Mouse (Mus musculus) gastrocnemius, postnatal 4 days (tissue): ENCODE data around the gene Colq. TPM values are rescaled to one million over a fixed set of nuclear protein-coding genes. Genes with fewer than 3 reads are reported as not detected.

ENCODE experiments used
- total RNA-seq, 2 experiments: library from RNA; stranded (reverse); gene quantifications; 2 replicates each; pipeline ENCODE4 v1.2.3; 2021

The Colq gene
- total RNA-seq, 2 experiments from 2014 or later: 10.4 to 15.2 TPM

Other genes with a start within 250 kb of the Colq start
- gene Sh3bp5, start 155.3 kb downstream of the Colq start, total RNA-seq: 10 to 100 TPM; 79.8 to 93.9 TPM
- 10 to 100 TPM; 23.3 to 24.2 TPM for gene Eaf1, start 96.9 kb downstream of the Colq start, total RNA-seq
- 10 to 100 TPM; 23.2 to 23.6 TPM for gene Mettl6, start 96.3 kb downstream of the Colq start, total RNA-seq
- not detected for gene Gm49387, start 49.5 kb upstream of the Colq start, total RNA-seq
- 10 to 100 TPM; 16.9 to 19.1 TPM for gene Btd, start 49.7 kb upstream of the Colq start, total RNA-seq
- 10 to 100 TPM; 15.0 to 15.4 TPM for gene Hacl1, start 49.9 kb upstream of the Colq start, total RNA-seq
- 10 to 100 TPM; 45.0 to 51.1 TPM for gene Ankrd28, start 239.3 kb upstream of the Colq start, total RNA-seq